Mouse (Mus musculus) monocyte, adult 59 days (primary cell): ENCODE results near the gene Cep63. TPM values are rescaled to one million over a fixed set of nuclear protein-coding genes. Genes with fewer than 3 reads are reported as not detected.

Experiments
- total RNA-seq, 2 experiments: library from RNA; stranded (reverse); gene quantifications; one replicate each; pipeline ENCODE4 v1.2.4; 2023

The Cep63 gene
- 10 to 100 TPM; 40.2 to 46.1 TPM for total RNA-seq

DNA sequence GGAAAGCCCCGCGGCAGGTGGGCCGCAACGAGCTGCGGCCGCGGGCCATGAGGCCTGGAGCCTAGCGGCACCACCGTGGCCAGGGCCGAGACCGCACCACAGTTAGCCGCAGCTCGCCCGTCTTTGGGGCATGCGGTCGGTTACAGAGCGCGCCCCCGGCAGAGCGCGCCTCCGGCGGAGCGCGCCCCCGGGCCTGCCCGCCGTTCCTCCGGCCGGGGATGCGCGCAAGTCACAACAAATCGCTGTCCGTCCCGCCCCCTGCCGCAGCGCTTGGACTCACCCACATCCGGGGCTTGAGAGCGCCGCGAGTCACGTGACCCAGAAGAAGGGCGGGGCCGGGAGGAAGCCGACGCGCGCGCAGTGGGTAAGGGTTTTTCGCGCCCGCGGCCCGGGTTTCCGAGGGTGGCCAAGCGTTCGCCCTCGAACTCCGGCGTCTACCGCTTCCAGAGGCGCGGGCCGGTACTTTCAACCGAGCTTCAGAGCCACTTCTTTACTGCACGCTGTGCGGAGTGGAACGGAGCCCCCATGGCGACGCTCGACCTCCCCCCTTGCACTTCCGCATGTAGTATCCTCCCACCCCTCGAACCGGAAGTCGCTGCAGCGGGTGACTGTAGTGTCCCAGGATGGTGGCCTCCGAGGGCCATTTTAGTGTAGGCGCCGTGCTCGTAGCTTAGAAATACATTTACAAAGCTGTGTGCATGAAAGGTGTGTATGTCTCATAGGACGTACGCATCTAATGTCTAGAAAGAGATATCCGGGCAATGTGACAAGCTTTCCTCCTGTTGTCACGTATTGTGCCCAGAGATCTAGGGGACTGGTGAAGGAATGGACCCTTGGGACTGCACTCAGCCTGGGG lies at the start of gene Cep63, which contains the start of gene Anapc13:
Gene Cep63 (minus strand): TSS at position 552 of the 856 bp plus-strand sequence.
Gene Anapc13 (plus strand): TSS at position 314 of the 856 bp plus-strand sequence.

Other genes starting within 250 kb of the Cep63 start
- gene Ky, start 120.8 kb downstream of the Cep63 start, total RNA-seq: under 1 TPM in 1 of 2 experiments, not detected in 1; 0.09 TPM
- 10 to 100 TPM; 84.4 to 98.1 TPM for gene Anapc13, start 238 bp downstream of the Cep63 start, total RNA-seq
- gene Amotl2, start 90.1 kb upstream of the Cep63 start, total RNA-seq: 1 to 10 TPM; 4.3 to 5.5 TPM
- 1 to 10 TPM; 1.0 to 1.1 TPM for gene Ryk, start 208.4 kb upstream of the Cep63 start, total RNA-seq